Mouse (Mus musculus): ENCODE measurements at regions not wholly inside any gene's neighbourhood (a gene's known extent, or its start where the extent isn't known, plus 50 kb on each side); places are given as distances from the start of the nearest gene placed in this dataset.

DNA sequence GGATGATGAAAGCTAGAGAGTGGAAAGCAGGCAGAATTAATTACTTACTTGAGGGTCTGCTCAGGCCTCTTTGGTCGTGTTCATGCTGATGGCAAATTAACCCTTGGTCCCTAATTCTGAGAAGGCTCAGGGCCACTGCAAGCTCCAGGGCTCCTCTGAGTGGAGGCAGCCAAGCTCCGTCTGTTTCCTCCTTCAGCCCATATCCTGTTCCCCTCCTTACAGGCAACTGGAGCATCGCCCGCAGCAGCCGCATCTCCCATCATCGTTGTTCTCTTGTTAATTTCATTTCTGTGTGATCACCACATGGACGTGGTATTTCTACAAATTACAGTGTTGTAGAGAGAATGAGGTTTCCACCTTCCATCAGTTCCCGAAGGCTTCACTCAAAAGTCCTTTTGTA, 513.6 kb upstream of the Nox3 start:
- ATAC-seq, result no peak
- Histone ChIP-seq H3K4me1 (replicated peaks; ENCODE audit: control insufficient read depth, insufficient read depth, low read length) (no peaks in the 10 kb centered on the region), H3K4me3 (ENCODE audit: low read depth, low read length) (no peak overlapping the region), H3K9ac (ENCODE audit: low read depth, low read length) (no peak overlapping the region), H3K27me3 (replicated peaks; ENCODE audit: control insufficient read depth, insufficient read depth, low read length) (no peaks in the 10 kb centered on the region), H3K9me3 (ENCODE audit: control insufficient read depth) (no peaks in the 10 kb centered on the region), H3K36me3 (ENCODE audit: control insufficient read depth, insufficient read depth) (no peaks in the 10 kb centered on the region), H3K4me2 (replicated peaks; ENCODE audit: low read depth) (no peak overlapping the region), H3K27ac (ENCODE audit: low read depth, low read length) (no peak overlapping the region)
- no peak for TF ChIP-seq CTCF (IDR thresholded peaks at IDR 0.05; ENCODE audit: low read depth)
- 77% methylated on average over 8 of the region's 8 CpGs for WGBS

DNA sequence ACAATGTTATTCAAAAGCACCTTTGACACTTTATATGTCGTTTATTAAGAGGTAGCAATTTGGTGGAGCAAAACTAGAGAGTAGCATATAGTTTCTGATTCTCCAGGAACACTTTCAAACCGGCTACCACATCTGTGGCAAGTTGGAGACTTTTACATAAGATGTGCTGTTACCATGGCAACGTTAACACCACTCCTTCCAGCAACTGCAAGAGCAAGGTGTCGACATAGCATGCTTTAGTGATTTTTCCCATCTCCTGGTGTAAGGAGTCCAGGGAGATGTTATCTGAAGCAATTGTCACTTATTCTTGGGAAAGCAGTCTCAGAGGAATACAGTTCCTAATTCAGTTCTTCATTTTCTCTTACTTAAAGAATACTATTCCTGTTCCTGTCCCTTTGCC, 516.5 kb upstream of the Nox3 start:
- H3K4me2 ChIP-seq (replicated peaks; ENCODE audit: low read depth), result no peak overlapping the region
- H3K9me3 ChIP-seq (ENCODE audit: control insufficient read depth), result no peaks in the 10 kb centered on the region
- no peak overlapping the region for H3K4me3 ChIP-seq (ENCODE audit: low read depth, low read length)
- no peaks in the 10 kb centered on the region for H3K27me3 ChIP-seq (replicated peaks; ENCODE audit: control insufficient read depth, insufficient read depth, low read length)
- TF ChIP-seq CTCF (IDR thresholded peaks at IDR 0.05; ENCODE audit: low read depth), result no peak
- H3K4me1 ChIP-seq (replicated peaks; ENCODE audit: control insufficient read depth, insufficient read depth, low read length), result no peaks in the 10 kb centered on the region
- no peaks in the 10 kb centered on the region for H3K36me3 ChIP-seq (ENCODE audit: control insufficient read depth, insufficient read depth)
- 54% methylated on average over 4 of the region's 4 CpGs for WGBS
- ATAC-seq, result no peak
- no peak overlapping the region for H3K9ac ChIP-seq (ENCODE audit: low read depth, low read length)
- no peak overlapping the region for H3K27ac ChIP-seq (ENCODE audit: low read depth, low read length)

DNA sequence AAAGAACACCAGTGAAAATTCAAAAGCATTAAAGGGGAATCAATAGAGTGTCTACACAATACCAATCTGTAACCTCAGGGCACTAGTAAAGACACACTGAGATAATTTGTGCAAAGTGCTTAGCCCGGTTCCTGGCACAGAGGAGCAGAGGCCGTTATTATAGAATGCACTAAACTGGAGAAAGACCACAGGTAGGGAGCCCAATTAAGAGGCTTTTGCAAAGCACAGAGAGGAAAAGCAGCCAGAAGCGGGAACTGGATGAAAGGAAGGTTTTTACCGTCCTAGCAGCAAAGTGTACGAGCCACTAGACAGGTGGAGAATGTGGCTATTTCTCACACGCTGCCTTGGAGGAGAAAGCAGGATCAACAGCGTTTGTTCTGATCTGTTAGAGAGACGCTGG, 518.9 kb upstream of the Nox3 start:
- 76% methylated on average over 8 of the region's 8 CpGs for WGBS

DNA sequence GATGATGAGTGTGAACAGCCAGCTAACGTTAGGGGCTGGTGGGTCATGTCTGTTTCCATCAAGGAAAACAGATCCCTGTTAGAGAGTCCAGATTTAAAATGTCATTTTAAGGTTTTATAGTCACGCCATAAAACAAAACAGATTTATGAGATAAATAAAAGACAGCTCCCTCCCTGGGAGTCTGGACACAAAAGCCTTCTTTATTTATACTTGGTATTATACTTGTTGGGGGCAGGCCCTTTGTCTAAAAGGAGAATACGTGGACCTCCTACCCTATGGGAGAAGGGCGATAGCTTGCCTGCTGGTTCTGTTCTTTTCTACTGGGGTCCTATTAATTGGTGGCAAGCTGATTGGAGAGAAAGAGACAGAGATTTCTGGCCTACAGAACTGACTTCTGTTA, 520.1 kb upstream of the Nox3 start:
- Histone ChIP-seq H3K9ac (ENCODE audit: low read depth, low read length) (no peak overlapping the region), H3K4me1 (replicated peaks; ENCODE audit: control insufficient read depth, insufficient read depth, low read length) (no peaks in the 10 kb centered on the region), H3K36me3 (ENCODE audit: control insufficient read depth, insufficient read depth) (no peaks in the 10 kb centered on the region), H3K27ac (ENCODE audit: low read depth, low read length) (no peak overlapping the region), H3K27me3 (replicated peaks; ENCODE audit: control insufficient read depth, insufficient read depth, low read length) (no peaks in the 10 kb centered on the region), H3K9me3 (ENCODE audit: control insufficient read depth) (no peaks in the 10 kb centered on the region), H3K4me3 (ENCODE audit: low read depth, low read length) (no peak overlapping the region), H3K4me2 (replicated peaks; ENCODE audit: low read depth) (no peak overlapping the region)
- no peak for TF ChIP-seq CTCF (IDR thresholded peaks at IDR 0.05; ENCODE audit: low read depth)
- no peak for ATAC-seq
- 49% methylated on average over 4 of the region's 4 CpGs for WGBS

More for the DNA sequence above, 518.9 kb upstream of the Nox3 start:
- Histone ChIP-seq H3K36me3 (ENCODE audit: control insufficient read depth, insufficient read depth) (no peaks in the 10 kb centered on the region), H3K4me2 (replicated peaks; ENCODE audit: low read depth) (no peak overlapping the region), H3K4me3 (ENCODE audit: low read depth, low read length) (no peak overlapping the region), H3K4me1 (replicated peaks; ENCODE audit: control insufficient read depth, insufficient read depth, low read length) (no peaks in the 10 kb centered on the region), H3K9ac (ENCODE audit: low read depth, low read length) (no peak overlapping the region), H3K9me3 (ENCODE audit: control insufficient read depth) (no peaks in the 10 kb centered on the region), H3K27me3 (replicated peaks; ENCODE audit: control insufficient read depth, insufficient read depth, low read length) (no peaks in the 10 kb centered on the region), H3K27ac (ENCODE audit: low read depth, low read length) (no peak overlapping the region)
- no peak for TF ChIP-seq CTCF (IDR thresholded peaks at IDR 0.05; ENCODE audit: low read depth)
- no peak for ATAC-seq

DNA sequence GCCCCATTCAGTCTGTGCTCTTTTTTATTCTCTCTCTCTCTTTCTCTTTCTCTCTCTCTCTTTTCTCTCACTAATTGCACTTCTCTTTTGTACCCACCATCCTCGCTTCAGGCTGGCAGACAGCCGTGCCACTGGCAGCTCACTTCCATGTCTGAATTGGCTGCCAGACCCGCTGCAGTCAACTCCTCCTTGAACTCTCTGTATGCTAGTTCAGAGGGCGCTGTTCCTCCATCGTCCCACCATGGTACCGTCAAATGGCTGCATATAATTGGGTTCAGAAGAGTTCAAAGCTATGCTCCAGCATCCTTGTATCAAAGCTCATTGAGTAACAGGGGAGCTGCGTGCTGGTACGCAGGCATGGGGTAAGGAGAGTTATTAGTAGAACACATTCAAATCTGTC, 520.7 kb upstream of the Nox3 start:
- H3K4me3 ChIP-seq (ENCODE audit: low read depth, low read length), result no peak overlapping the region
- no peaks in the 10 kb centered on the region for H3K4me1 ChIP-seq (replicated peaks; ENCODE audit: control insufficient read depth, insufficient read depth, low read length)
- H3K9ac ChIP-seq (ENCODE audit: low read depth, low read length), result no peak overlapping the region
- no peaks in the 10 kb centered on the region for H3K36me3 ChIP-seq (ENCODE audit: control insufficient read depth, insufficient read depth)
- H3K27me3 ChIP-seq (replicated peaks; ENCODE audit: control insufficient read depth, insufficient read depth, low read length), result no peaks in the 10 kb centered on the region
- ATAC-seq, result no peak
- H3K4me2 ChIP-seq (replicated peaks; ENCODE audit: low read depth), result no peak overlapping the region
- 88% methylated on average over 8 of the region's 8 CpGs for WGBS
- no peaks in the 10 kb centered on the region for H3K9me3 ChIP-seq (ENCODE audit: control insufficient read depth)
- no peak for TF ChIP-seq CTCF (IDR thresholded peaks at IDR 0.05; ENCODE audit: low read depth)
- H3K27ac ChIP-seq (ENCODE audit: low read depth, low read length), result no peak overlapping the region

DNA sequence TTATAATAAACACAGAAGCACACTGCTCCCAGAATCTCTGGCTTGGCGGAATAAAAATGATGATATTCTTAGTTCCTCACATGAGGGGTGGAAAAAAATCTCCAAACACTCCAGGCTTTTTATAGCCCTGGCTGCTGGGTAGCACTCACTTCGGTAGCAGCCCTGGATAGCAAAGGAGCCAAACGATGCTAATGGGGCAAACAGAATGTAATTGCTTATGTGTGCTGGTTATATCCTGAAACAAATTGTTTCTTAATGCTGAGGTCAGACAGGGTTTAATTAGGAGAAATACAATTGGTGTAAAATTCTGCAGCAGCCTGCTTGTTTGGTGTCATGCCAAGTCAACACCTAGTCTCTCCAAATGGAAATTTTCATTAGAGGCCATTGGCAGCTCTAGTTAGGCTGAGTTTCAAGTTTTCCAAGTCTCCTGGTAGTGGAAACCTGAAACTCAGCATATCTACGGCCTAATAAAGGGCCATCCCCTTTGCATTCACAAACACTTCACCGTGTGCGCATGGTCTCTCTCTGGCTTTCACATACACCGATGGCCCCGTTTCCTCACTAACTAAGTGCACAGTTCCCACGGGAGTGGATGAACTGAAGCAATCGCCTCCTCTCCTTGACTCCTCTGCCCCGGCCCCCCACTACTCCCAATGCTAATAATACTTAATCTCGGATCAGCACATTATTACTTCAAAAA, 524.8 kb upstream of the Nox3 start:
- H3K27ac ChIP-seq (ENCODE audit: low read depth, low read length), result no peak overlapping the region
- H3K27me3 ChIP-seq (replicated peaks; ENCODE audit: control insufficient read depth, insufficient read depth, low read length), result no peaks in the 10 kb centered on the region
- ATAC-seq, result no peak
- H3K4me2 ChIP-seq (replicated peaks; ENCODE audit: low read depth), result no peak overlapping the region
- H3K4me1 ChIP-seq (replicated peaks; ENCODE audit: control insufficient read depth, insufficient read depth, low read length), result no peaks in the 10 kb centered on the region
- 63% methylated on average over 12 of the region's 12 CpGs for WGBS
- H3K4me3 ChIP-seq (ENCODE audit: low read depth, low read length), result no peak overlapping the region
- H3K36me3 ChIP-seq (ENCODE audit: control insufficient read depth, insufficient read depth), result no peaks in the 10 kb centered on the region
- no peak overlapping the region for H3K9ac ChIP-seq (ENCODE audit: low read depth, low read length)
- H3K9me3 ChIP-seq (ENCODE audit: control insufficient read depth), result no peaks in the 10 kb centered on the region
- no peak for TF ChIP-seq CTCF (IDR thresholded peaks at IDR 0.05; ENCODE audit: low read depth)

DNA sequence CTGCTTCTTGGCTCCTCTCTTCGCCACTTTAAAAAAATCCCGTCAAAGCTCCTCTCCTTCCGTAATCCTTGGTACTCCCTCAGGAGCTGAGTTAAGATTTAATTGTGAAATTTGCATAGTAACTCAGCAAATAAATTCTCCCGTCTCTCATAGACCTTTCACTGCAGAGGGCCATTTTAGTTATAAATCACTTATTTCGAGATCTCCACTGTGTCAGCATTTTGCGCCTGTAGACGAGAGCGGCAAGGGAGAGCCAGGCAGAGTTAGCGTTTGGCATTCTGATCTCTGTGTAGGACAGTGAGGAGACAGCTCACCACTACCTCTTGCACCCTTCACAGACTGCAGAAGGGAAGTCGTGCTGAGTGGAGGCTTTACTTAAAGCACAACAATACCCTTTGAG, 531.8 kb upstream of the Nox3 start:
- Histone ChIP-seq H3K36me3 (ENCODE audit: control insufficient read depth, insufficient read depth) (no peaks in the 10 kb centered on the region), H3K9ac (ENCODE audit: low read depth, low read length) (no peak overlapping the region), H3K4me3 (ENCODE audit: low read depth, low read length) (no peak overlapping the region), H3K27me3 (replicated peaks; ENCODE audit: control insufficient read depth, insufficient read depth, low read length) (no peaks in the 10 kb centered on the region), H3K4me2 (replicated peaks; ENCODE audit: low read depth) (no peak overlapping the region), H3K27ac (ENCODE audit: low read depth, low read length) (no peak overlapping the region), H3K9me3 (ENCODE audit: control insufficient read depth) (no peaks in the 10 kb centered on the region), H3K4me1 (replicated peaks; ENCODE audit: control insufficient read depth, insufficient read depth, low read length) (no peaks in the 10 kb centered on the region)
- WGBS, result 71% methylated on average over 10 of the region's 10 CpGs
- TF ChIP-seq CTCF (IDR thresholded peaks at IDR 0.05; ENCODE audit: low read depth), result no peak
- ATAC-seq, result no peak
